14 mouse cellular contexts compared by ENCODE assay signal in the genomic region with DNA sequence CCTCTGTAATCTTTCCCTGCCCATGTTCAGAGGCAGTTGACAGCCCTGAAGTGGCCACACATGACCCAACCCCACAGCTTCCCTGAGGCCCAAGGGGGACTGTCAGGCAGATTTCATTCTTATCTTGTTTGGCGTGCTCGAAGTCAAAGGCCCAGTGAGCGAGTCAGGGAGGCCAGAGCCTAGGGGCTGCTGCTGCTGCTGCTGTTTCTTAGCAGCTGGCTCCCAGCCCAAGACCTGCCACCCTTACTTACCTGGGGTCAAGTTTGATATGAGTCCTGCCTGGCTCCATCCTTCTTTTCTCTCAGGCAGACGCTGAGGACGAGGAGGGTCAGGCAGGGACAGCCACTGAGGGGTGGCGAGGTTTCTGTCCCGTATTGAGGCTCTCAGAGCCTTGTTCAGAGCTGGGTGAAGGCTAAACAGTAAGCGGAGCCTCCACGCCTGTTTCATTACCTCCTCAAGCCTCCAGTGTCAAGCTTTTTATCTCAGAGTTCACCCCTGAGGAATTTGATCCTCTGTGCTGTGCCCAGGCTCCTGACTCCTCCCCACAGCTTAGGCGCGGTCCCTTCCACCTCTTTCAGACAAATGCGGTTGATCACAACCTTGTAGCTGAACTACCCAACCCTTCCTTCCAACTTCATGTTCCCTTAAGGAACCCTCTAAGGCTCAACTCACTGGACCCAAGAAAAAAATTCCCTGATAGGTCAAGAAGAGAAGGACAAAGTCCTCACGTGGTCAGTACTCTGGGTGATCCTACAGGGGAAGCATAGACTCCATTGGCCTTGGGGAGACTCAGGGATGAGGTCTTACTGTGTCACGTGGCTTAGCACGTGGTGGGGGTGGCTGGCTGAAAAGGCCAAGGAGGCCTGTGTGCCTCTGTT. TPM values are rescaled to one million over a fixed set of nuclear protein-coding genes. Genes with fewer than 3 reads are reported as not detected.
A peak's percentile ranks its signal among the peaks of the same experiment; 100 is the strongest.
DNase-seq lines count a peak whose midpoint lies in the region; ATAC-seq and TF ChIP-seq lines count a peak whose summit lies in the region.
"Had no signal": no experiment of that assay in that cellular context is flagged by ENCODE, and none has a peak within 500 bp of the region (broad histone marks: within the 10 kb centered on the region; RNA-seq: fewer than 3 reads in every experiment).

Slc51a (minus strand) TSS at position 646 of the 878 bp plus-strand sequence.

- no peak for TF ChIP-seq EP300 in stomach, postnatal 0 days (optimal IDR thresholded peaks at IDR 0.05)

- H3K36me3 ChIP-seq in heart, embryonic 16.5 days (ENCODE audit: control insufficient read depth, insufficient read depth) = no peaks in the 10 kb centered on the region
- H3K36me3 ChIP-seq in stomach, postnatal 0 days (ENCODE audit: control insufficient read depth, insufficient read depth, low read length) = no peaks in the 10 kb centered on the region
- no peaks in the 10 kb centered on the region for H3K36me3 ChIP-seq in midbrain, embryonic 10.5 days
- H3K36me3 ChIP-seq: embryonic facial prominence, embryonic 10.5 days; hindbrain, embryonic 15.5 days; limb, embryonic 13.5 days had no signal

- intact Hi-C loops in left cerebral cortex, adult 2 months (cut with DNase I) = no loop called here

- H3K4me2 ChIP-seq in heart, embryonic 16.5 days (ENCODE audit: low read depth, low read length) = peak within 1 kb of the TSS; percentile 44
- peak within 1 kb of the TSS; percentile 26 for H3K4me2 ChIP-seq in stomach, postnatal 0 days (replicated peaks; ENCODE audit: low read depth)
- H3K4me2 ChIP-seq: hindbrain, embryonic 15.5 days; limb, embryonic 13.5 days; midbrain, embryonic 11.5 days had no signal

- H3K4me3 ChIP-seq in heart, embryonic 16.5 days (ENCODE audit: low read length) = no peak within 1 kb of the TSS
- no peak within 1 kb of the TSS for H3K4me3 ChIP-seq in stomach, postnatal 0 days (ENCODE audit: low read depth, low read length)
- H3K4me3 ChIP-seq in left cerebral cortex, adult 2 months = no peak within 1 kb of the TSS
- no peak within 1 kb of the TSS for H3K4me3 ChIP-seq in midbrain, embryonic 10.5 days
- H3K4me3 ChIP-seq: embryonic facial prominence, embryonic 10.5 days; hindbrain, embryonic 15.5 days; limb, embryonic 13.5 days had no signal

- ATAC-seq in heart, embryonic 16.5 days (replicated peaks; ENCODE audit: extremely low read depth, insufficient read depth, low FRiP score) = peak; percentile 85
- ATAC-seq in stomach, postnatal 0 days (ENCODE audit: low FRiP score, low TSS enrichment) = peak; percentile 83
- ATAC-seq: forebrain, postnatal 0 days had no signal

- H3K4me1 ChIP-seq in heart, embryonic 16.5 days (ENCODE audit: control insufficient read depth, insufficient read depth, low read length) = peaks cover 11% of the 10 kb centered on the region
- H3K4me1 ChIP-seq in stomach, postnatal 0 days (replicated peaks; ENCODE audit: control insufficient read depth, insufficient read depth) = no peaks in the 10 kb centered on the region
- peaks cover 20% of the 10 kb centered on the region for H3K4me1 ChIP-seq in midbrain, embryonic 10.5 days
- H3K4me1 ChIP-seq: hindbrain, embryonic 15.5 days had no signal

- no peaks in the 10 kb centered on the region for H3K27me3 ChIP-seq in heart, embryonic 16.5 days (ENCODE audit: control insufficient read depth, insufficient read depth, low read length)
- H3K27me3 ChIP-seq in stomach, postnatal 0 days (ENCODE audit: control insufficient read depth, insufficient read depth, low read length) = no peaks in the 10 kb centered on the region
- H3K27me3 ChIP-seq in midbrain, embryonic 10.5 days (ENCODE audit: low read depth, poor library complexity, severe bottlenecking) = no peaks in the 10 kb centered on the region
- H3K27me3 ChIP-seq: hindbrain, embryonic 15.5 days; limb, embryonic 13.5 days had no signal

- H3K27ac ChIP-seq in heart, embryonic 16.5 days (ENCODE audit: low read length) = peak within 1 kb of the TSS; percentile 77
- no peak within 1 kb of the TSS; the same call in 1 of the 2 replicates for H3K27ac ChIP-seq in stomach, postnatal 0 days (replicated peaks)
- no peak within 1 kb of the TSS for H3K27ac ChIP-seq in left cerebral cortex, adult 2 months
- H3K27ac ChIP-seq in midbrain, embryonic 10.5 days (replicated peaks) = no peak within 1 kb of the TSS
- H3K27ac ChIP-seq: embryonic facial prominence, embryonic 10.5 days; hindbrain, embryonic 15.5 days; limb, embryonic 13.5 days had no signal

- no peak for TF ChIP-seq CTCF in stomach, postnatal 0 days (IDR thresholded peaks at IDR 0.05; ENCODE audit: low read depth)
- no peak for TF ChIP-seq CTCF in left cerebral cortex, adult 2 months (IDR thresholded peaks at IDR 0.05)

- DNase-seq in retina, postnatal 1 day = peak; percentile 54
- DNase-seq in retina, embryonic 14.5 days (ENCODE audit: low spot score) = no peak
- DNase-seq in large intestine, adult 2 months (ENCODE audit: low read depth, low spot score) = no peak
- peak; percentile 67 for DNase-seq in stomach, postnatal 0 days (ENCODE audit: low spot score)
- no peak for DNase-seq in left cerebral cortex, adult 2 months (ENCODE audit: extremely low spot score in 1 of 2, low spot score in 2 of 2)
- DNase-seq in midbrain, embryonic 10.5 days (ENCODE audit: low spot score) = no peak
- DNase-seq in layer of hippocampus, postnatal 36 days = no peak
- DNase-seq: forebrain, postnatal 0 days had no signal

- no peaks in the 10 kb centered on the region for H3K9me3 ChIP-seq in heart, embryonic 16.5 days (replicated peaks; ENCODE audit: control insufficient read depth, low read length)
- no peaks in the 10 kb centered on the region for H3K9me3 ChIP-seq in stomach, postnatal 0 days (ENCODE audit: control insufficient read depth, low read length)
- H3K9me3 ChIP-seq in midbrain, embryonic 10.5 days (replicated peaks) = no peaks in the 10 kb centered on the region
- H3K9me3 ChIP-seq: embryonic facial prominence, embryonic 10.5 days; hindbrain, embryonic 15.5 days; limb, embryonic 13.5 days had no signal

- H3K9ac ChIP-seq in heart, embryonic 16.5 days (ENCODE audit: low read length) = peak within 1 kb of the TSS; percentile 38; the same call in 1 of the 2 replicates
- H3K9ac ChIP-seq in stomach, postnatal 0 days (ENCODE audit: low read length) = no peak within 1 kb of the TSS
- H3K9ac ChIP-seq: forebrain, postnatal 0 days; hindbrain, embryonic 15.5 days; limb, embryonic 13.5 days had no signal

- WGBS in heart, embryonic 16.5 days = 26% methylated on average over 15 of the region's 15 CpGs
- WGBS in large intestine, adult 2 months = 31% methylated on average over 15 of the region's 15 CpGs
- 30% methylated on average over 15 of the region's 15 CpGs for WGBS in stomach, postnatal 0 days
- 61% methylated on average over 15 of the region's 15 CpGs for WGBS in midbrain, embryonic 10.5 days

RNA-seq across cellular contexts. Expression of gene Slc51a, which starts in this region (rescaled TPM):
- polyA plus RNA-seq in heart, embryonic 16.5 days (2015; fragmentation: Nextera tagmentation; extraction: Ambion mirVana) = 0.59 and 2.4 TPM in 2 replicates
- polyA plus RNA-seq in large intestine, adult 2 months (2012; rRNA removed) = 838 and 1,191 TPM in 2 replicates
- polyA plus RNA-seq in stomach, postnatal 0 days (2015; fragmentation: Nextera tagmentation; extraction: Ambion mirVana) = 2.7 and 3.1 TPM in 2 replicates
- total RNA-seq in left cerebral cortex, adult 2 months (2021) = not detected
- 0.16 and 0.35 TPM in 2 replicates for polyA plus RNA-seq in midbrain, embryonic 10.5 days (2016; fragmentation: Nextera tagmentation; extraction: Ambion mirVana)
- not detected for total RNA-seq in layer of hippocampus, postnatal 36 days (2021)
- total RNA-seq: forebrain, postnatal 0 days; neutrophil, adult 5-6 weeks had no signal

Comparison
In these comparisons a context has a peak if more than half of its experiments do, and no peak if none do; other contexts are left out.
1. RNA of gene Slc51a (polyA plus RNA-seq): 838 to 1,191 TPM in large intestine, adult 2 months; 2.7 to 3.1 TPM in stomach, postnatal 0 days, 0.59 to 2.4 TPM in heart, embryonic 16.5 days and 0.16 to 0.35 TPM in midbrain, embryonic 10.5 days; every median in the first group is over 100 times any median in the second.
2. DNase-seq: peak in retina, postnatal 1 day (single experiment) and stomach, postnatal 0 days (single experiment); none in retina, embryonic 14.5 days (single experiment), large intestine, adult 2 months (single experiment), left cerebral cortex, adult 2 months (0 of 2), midbrain, embryonic 10.5 days (single experiment) and layer of hippocampus, postnatal 36 days (0 of 2).